Mouse (Mus musculus): Measurements from ENCODE around the gene 1700109H08Rik. TPM values are rescaled to one million over a fixed set of nuclear protein-coding genes. Genes with fewer than 3 reads are reported as not detected.
"Not testable (repeated sequence)": the region's sequence is repeated elsewhere in the genome, so short reads cannot be mapped to it uniquely, and the experiment has no call there.

The 1700109H08Rik gene
- polyA plus RNA-seq, 1 experiment: 0.38 TPM

DNA sequence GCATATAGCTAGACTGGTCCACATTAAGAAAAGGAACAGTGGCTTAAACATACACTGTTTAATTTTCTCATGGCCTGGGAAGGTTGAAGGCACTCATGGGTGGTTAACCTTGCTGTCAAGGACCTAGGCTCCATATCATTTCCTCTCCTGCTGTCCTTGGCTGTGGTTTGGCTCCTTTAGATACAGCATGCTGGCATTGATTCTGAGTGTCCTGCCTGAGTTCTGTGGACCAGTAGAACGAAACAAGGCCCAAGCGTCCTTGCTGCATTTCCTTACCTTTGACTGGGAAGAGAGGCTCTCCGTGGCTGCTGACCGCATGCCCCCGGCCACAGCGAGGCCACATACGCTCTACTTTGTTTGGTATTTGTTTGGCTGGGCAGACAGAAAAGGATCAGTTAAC lies 37.9 kb downstream of the 1700109H08Rik start:
- TF ChIP-seq REST (IDR thresholded peaks at IDR 0.05; ENCODE audit: insufficient read depth, insufficient read length): no peak
- TF ChIP-seq MYOD1 (IDR thresholded peaks at IDR 0.05; ENCODE audit: control insufficient read depth in 1 of 3, insufficient read length in 2 of 3, low read depth in 2 of 3): no peak
- TF ChIP-seq TCF3 (IDR thresholded peaks at IDR 0.05; ENCODE audit: insufficient read length, low read depth): no peak
- TF ChIP-seq MAX (IDR thresholded peaks at IDR 0.05; ENCODE audit: low read depth): no peak
- TF ChIP-seq E2F4 (IDR thresholded peaks at IDR 0.05; ENCODE audit: insufficient read depth): no peak
- no peak overlapping the region for H3ac ChIP-seq (ENCODE audit: control insufficient read depth, insufficient read length)
- no peaks in the 10 kb centered on the region for H3K27me3 ChIP-seq (ENCODE audit: control insufficient read depth, insufficient read depth, insufficient read length)
- H3K79me2 ChIP-seq (ENCODE audit: control insufficient read depth, insufficient read depth): no peaks in the 10 kb centered on the region
- no peak overlapping the region for H3K4me2 ChIP-seq (ENCODE audit: low read depth)
- no peak overlapping the region for H3K4me3 ChIP-seq
- peaks cover 18% of the 10 kb centered on the region for H3K36me3 ChIP-seq (ENCODE audit: control insufficient read depth, insufficient read depth)

GRCm38 (mm10) chr5:3611835-3612234 lies 40.5 kb downstream of the 1700109H08Rik start:
- H3K27me3 ChIP-seq (ENCODE audit: control insufficient read depth, insufficient read depth, insufficient read length); H3K79me2 ChIP-seq (ENCODE audit: control insufficient read depth, insufficient read depth); H3ac ChIP-seq (ENCODE audit: control insufficient read depth, insufficient read length); H3K4me2 ChIP-seq (ENCODE audit: low read depth); H3K4me3 ChIP-seq; H3K36me3 ChIP-seq (ENCODE audit: control insufficient read depth, insufficient read depth): not testable (repeated sequence)

GRCm38 (mm10) chr5:3620486-3620885 lies 49.1 kb downstream of the 1700109H08Rik start:
- H3K4me2 ChIP-seq (ENCODE audit: low read depth): no peak overlapping the region
- no peak overlapping the region for H3ac ChIP-seq (ENCODE audit: control insufficient read depth, insufficient read length)
- H3K4me3 ChIP-seq: no peak overlapping the region
- TF ChIP-seq MYOD1 (IDR thresholded peaks at IDR 0.05; ENCODE audit: control insufficient read depth in 1 of 3, insufficient read length in 2 of 3, low read depth in 2 of 3) (no peak), SRF (IDR thresholded peaks at IDR 0.05; ENCODE audit: control insufficient read depth, insufficient read length, low read depth) (no peak), USF1 (IDR thresholded peaks at IDR 0.05; ENCODE audit: low read depth) (no peak), POLR2A (IDR thresholded peaks at IDR 0.05; ENCODE audit: insufficient read length, low read depth) (no peak), TCF12 (IDR thresholded peaks at IDR 0.05; ENCODE audit: insufficient read depth, poor library complexity, severe bottlenecking) (no peak), POLR2AphosphoS2 (IDR thresholded peaks at IDR 0.05; ENCODE audit: insufficient read length, low read depth) (no peak), MAX (IDR thresholded peaks at IDR 0.05; ENCODE audit: low read depth) (no peak), E2F4 (IDR thresholded peaks at IDR 0.05; ENCODE audit: insufficient read depth) (no peak), REST (IDR thresholded peaks at IDR 0.05; ENCODE audit: insufficient read depth, insufficient read length) (no peak), MYOG (IDR thresholded peaks at IDR 0.05; ENCODE audit: control insufficient read depth in 1 of 3, insufficient read depth in 1 of 3, insufficient read length in 2 of 3, low read depth in 2 of 3) (no peak), CEBPB (IDR thresholded peaks at IDR 0.05; ENCODE audit: insufficient read depth, poor library complexity, severe bottlenecking) (no peak), TCF3 (IDR thresholded peaks at IDR 0.05; ENCODE audit: insufficient read length, low read depth) (no peak)
- H3K27me3 ChIP-seq (ENCODE audit: control insufficient read depth, insufficient read depth, insufficient read length): no peaks in the 10 kb centered on the region
- peaks cover 6% of the 10 kb centered on the region for H3K36me3 ChIP-seq (ENCODE audit: control insufficient read depth, insufficient read depth)
- H3K79me2 ChIP-seq (ENCODE audit: control insufficient read depth, insufficient read depth): no peaks in the 10 kb centered on the region

- Histone ChIP-seq H3K79me2 (ENCODE audit: control insufficient read depth, insufficient read depth) (no peaks in the 10 kb centered on the region), H3K27me3 (ENCODE audit: control insufficient read depth, insufficient read depth, insufficient read length) (no peaks in the 10 kb centered on the region), H3K4me2 (ENCODE audit: low read depth) (no peak overlapping the region), H3ac (ENCODE audit: control insufficient read depth, insufficient read length) (no peak overlapping the region), H3K36me3 (ENCODE audit: control insufficient read depth, insufficient read depth) (no peaks in the 10 kb centered on the region), H3K4me3 (no peak overlapping the region)
- no peak for TF ChIP-seq SRF (IDR thresholded peaks at IDR 0.05; ENCODE audit: control insufficient read depth, insufficient read length, low read depth)
- no peak for TF ChIP-seq TCF12 (IDR thresholded peaks at IDR 0.05; ENCODE audit: insufficient read depth, poor library complexity, severe bottlenecking)
- no peak for TF ChIP-seq E2F4 (IDR thresholded peaks at IDR 0.05; ENCODE audit: insufficient read depth)
- TF ChIP-seq POLR2A (IDR thresholded peaks at IDR 0.05; ENCODE audit: insufficient read length, low read depth): no peak
Measured at GRCm38 (mm10) chr5:3630055-3630454, 58.7 kb downstream of the 1700109H08Rik start.

DNA sequence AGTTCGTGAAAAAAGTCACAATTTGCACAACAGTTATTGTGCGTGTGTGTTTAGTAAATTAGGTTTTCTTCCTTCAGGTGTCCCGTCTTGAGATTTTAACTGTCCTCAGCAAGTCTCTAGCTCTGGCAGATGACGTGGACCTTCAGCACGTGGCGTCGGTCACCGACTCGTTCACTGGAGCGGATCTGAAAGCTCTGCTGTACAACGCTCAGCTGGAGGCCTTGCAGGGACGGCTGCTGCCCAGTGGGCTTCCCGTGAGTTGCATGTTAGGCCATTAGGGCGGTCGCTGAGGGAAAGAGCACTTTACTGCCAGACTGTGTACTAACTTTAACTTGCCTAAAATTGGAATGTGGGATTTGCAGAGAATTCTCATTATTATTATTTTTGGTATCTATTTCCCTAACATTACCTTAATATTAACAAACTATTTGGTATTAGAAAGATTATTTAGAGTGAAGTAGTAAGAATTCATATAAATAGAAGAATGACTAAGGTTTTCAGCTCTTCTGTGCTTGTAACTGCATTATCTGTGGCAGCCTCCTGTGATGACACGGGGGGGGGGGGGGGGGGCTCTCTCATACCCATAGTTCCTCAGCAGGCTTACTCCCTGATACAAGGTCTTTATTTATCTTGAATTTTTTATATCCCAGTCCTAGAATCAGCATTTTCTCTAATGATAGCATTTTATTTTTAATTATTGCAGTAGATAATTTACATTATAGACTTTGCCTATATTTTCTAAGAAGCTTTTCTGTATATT lies 60.3 kb downstream of the 1700109H08Rik start:
- Histone ChIP-seq H3K36me3 (ENCODE audit: control insufficient read depth, insufficient read depth) (peaks cover 9% of the 10 kb centered on the region), H3K4me3 (no peak overlapping the region), H3K79me2 (ENCODE audit: control insufficient read depth, insufficient read depth) (no peaks in the 10 kb centered on the region), H3K4me2 (ENCODE audit: low read depth) (no peak overlapping the region), H3ac (ENCODE audit: control insufficient read depth, insufficient read length) (no peak overlapping the region), H3K27me3 (ENCODE audit: control insufficient read depth, insufficient read depth, insufficient read length) (no peaks in the 10 kb centered on the region)
- no peak for TF ChIP-seq CEBPB (IDR thresholded peaks at IDR 0.05; ENCODE audit: insufficient read depth, poor library complexity, severe bottlenecking)

- TF ChIP-seq E2F4 (IDR thresholded peaks at IDR 0.05; ENCODE audit: insufficient read depth): no peak
- TF ChIP-seq TCF3 (IDR thresholded peaks at IDR 0.05; ENCODE audit: insufficient read length, low read depth): no peak
- TF ChIP-seq MAX (IDR thresholded peaks at IDR 0.05; ENCODE audit: low read depth): no peak
- TF ChIP-seq SRF (IDR thresholded peaks at IDR 0.05; ENCODE audit: control insufficient read depth, insufficient read length, low read depth): no peak
- no peak for TF ChIP-seq CEBPB (IDR thresholded peaks at IDR 0.05; ENCODE audit: insufficient read depth, poor library complexity, severe bottlenecking)
- no peak for TF ChIP-seq POLR2A (IDR thresholded peaks at IDR 0.05; ENCODE audit: insufficient read length, low read depth)
- TF ChIP-seq TCF12 (IDR thresholded peaks at IDR 0.05; ENCODE audit: insufficient read depth, poor library complexity, severe bottlenecking): no peak
- no peak for TF ChIP-seq REST (IDR thresholded peaks at IDR 0.05; ENCODE audit: insufficient read depth, insufficient read length)
- TF ChIP-seq POLR2AphosphoS2 (IDR thresholded peaks at IDR 0.05; ENCODE audit: insufficient read length, low read depth): no peak
- no peak for TF ChIP-seq MYOD1 (IDR thresholded peaks at IDR 0.05; ENCODE audit: control insufficient read depth in 1 of 3, insufficient read length in 2 of 3, low read depth in 2 of 3)
- TF ChIP-seq MYOG (IDR thresholded peaks at IDR 0.05; ENCODE audit: control insufficient read depth in 1 of 3, insufficient read depth in 1 of 3, insufficient read length in 2 of 3, low read depth in 2 of 3): no peak
- no peak for TF ChIP-seq USF1 (IDR thresholded peaks at IDR 0.05; ENCODE audit: low read depth)
Measured at GRCm38 (mm10) chr5:3632285-3632684, 60.9 kb downstream of the 1700109H08Rik start.

More at GRCm38 (mm10) chr5:3632285-3632684, 60.9 kb downstream of the 1700109H08Rik start:
- Histone ChIP-seq H3ac (ENCODE audit: control insufficient read depth, insufficient read length) (no peak overlapping the region), H3K4me3 (no peak overlapping the region), H3K27me3 (ENCODE audit: control insufficient read depth, insufficient read depth, insufficient read length) (no peaks in the 10 kb centered on the region), H3K4me2 (ENCODE audit: low read depth) (no peak overlapping the region), H3K79me2 (ENCODE audit: control insufficient read depth, insufficient read depth) (no peaks in the 10 kb centered on the region), H3K36me3 (ENCODE audit: control insufficient read depth, insufficient read depth) (peaks cover 13% of the 10 kb centered on the region)

All from myocyte (in vitro differentiated cells).